Mouse (Mus musculus): ENCODE data around the gene Mcmbp. TPM values are rescaled to one million over a fixed set of nuclear protein-coding genes. Genes with fewer than 3 reads are reported as not detected.

Mcmbp gene
- total RNA-seq (2021): 10 to 100 TPM; 36.2 to 38.6 TPM
- long read RNA-seq, experiment 1, full-length matches to known transcripts: 45 of 56 reads
- long read RNA-seq, experiment 1, partial matches to known transcripts: 6 of 56 reads
- long read RNA-seq, experiment 1, other reads (novel, unspliced or antisense): 5 of 56 reads
- long read RNA-seq, experiment 2, full-length matches to known transcripts: 35 of 44 reads
- long read RNA-seq, experiment 2, partial matches to known transcripts: 4 of 44 reads
- long read RNA-seq, experiment 2, other reads (novel, unspliced or antisense): 5 of 44 reads

GRCm38 (mm10) chr7:128740334-128740733 lies at the start of gene Mcmbp:
Mcmbp (minus strand) TSS chr7:128740495.
- peak; percentile 98 to 99 for DNase-seq (ENCODE audit: low spot score in 2 of 2)

GRCm38 (mm10) chr7:128790045-128790444 lies 49.8 kb upstream of the Mcmbp start:
- no peak for DNase-seq (ENCODE audit: low spot score in 2 of 2)

- no peak for DNase-seq (ENCODE audit: low spot score in 2 of 2)
Measured at GRCm38 (mm10) chr7:128781846-128782245, 41.6 kb upstream of the Mcmbp start.

- peak in 1 of 2 experiments; percentile 26 for DNase-seq (ENCODE audit: low spot score in 2 of 2)
Measured at GRCm38 (mm10) chr7:128779305-128779704, 39.0 kb upstream of the Mcmbp start.

- no peak for DNase-seq (ENCODE audit: low spot score in 2 of 2)
Measured at GRCm38 (mm10) chr7:128777201-128777600, 36.9 kb upstream of the Mcmbp start.

- DNase-seq (ENCODE audit: low spot score in 2 of 2): no peak
Measured at GRCm38 (mm10) chr7:128766696-128767095, 26.4 kb upstream of the Mcmbp start.

- DNase-seq (ENCODE audit: low spot score in 2 of 2): no peak
Measured at GRCm38 (mm10) chr7:128758948-128759347, 18.7 kb upstream of the Mcmbp start.

GRCm38 (mm10) chr7:128755396-128755795 lies 15.1 kb upstream of the Mcmbp start:
- no peak for DNase-seq (ENCODE audit: low spot score in 2 of 2)

- DNase-seq (ENCODE audit: low spot score in 2 of 2): no peak
Measured at GRCm38 (mm10) chr7:128752012-128752411, 11.7 kb upstream of the Mcmbp start.

- no peak for DNase-seq (ENCODE audit: low spot score in 2 of 2)
Measured at GRCm38 (mm10) chr7:128750296-128750695, 10.0 kb upstream of the Mcmbp start.

GRCm38 (mm10) chr7:128748758-128749157 lies 8.5 kb upstream of the Mcmbp start:
- DNase-seq (ENCODE audit: low spot score in 2 of 2): peak; percentile 32 to 53

GRCm38 (mm10) chr7:128746151-128746550 lies 5.9 kb upstream of the Mcmbp start:
- DNase-seq (ENCODE audit: low spot score in 2 of 2): no peak

GRCm38 (mm10) chr7:128744684-128745485 lies 4.6 kb upstream of the Mcmbp start, which contains the start of gene Sec23ip:
Sec23ip (plus strand) TSS chr7:128744943.
- DNase-seq (ENCODE audit: low spot score in 2 of 2): peak; percentile 93 to 98

- DNase-seq (ENCODE audit: low spot score in 2 of 2): no peak
Measured at GRCm38 (mm10) chr7:128743898-128744297, 3.6 kb upstream of the Mcmbp start.

GRCm38 (mm10) chr7:128739462-128740277 lies 625 bp downstream of the Mcmbp start:
- peak; percentile 30 to 59 for DNase-seq (ENCODE audit: low spot score in 2 of 2)

GRCm38 (mm10) chr7:128739116-128739461 lies 1.2 kb downstream of the Mcmbp start:
- no peak for DNase-seq (ENCODE audit: low spot score in 2 of 2)

GRCm38 (mm10) chr7:128738041-128738440 lies 2.3 kb downstream of the Mcmbp start:
- DNase-seq (ENCODE audit: low spot score in 2 of 2): no peak

- no peak for DNase-seq (ENCODE audit: low spot score in 2 of 2)
Measured at GRCm38 (mm10) chr7:128731585-128731984, 8.7 kb downstream of the Mcmbp start.

- DNase-seq (ENCODE audit: low spot score in 2 of 2): no peak
Measured at GRCm38 (mm10) chr7:128728738-128729137, 11.6 kb downstream of the Mcmbp start.

GRCm38 (mm10) chr7:128727701-128728100 lies 12.6 kb downstream of the Mcmbp start:
- DNase-seq (ENCODE audit: low spot score in 2 of 2): no peak

GRCm38 (mm10) chr7:128726999-128727398 lies 13.3 kb downstream of the Mcmbp start:
- no peak for DNase-seq (ENCODE audit: low spot score in 2 of 2)

- no peak for DNase-seq (ENCODE audit: low spot score in 2 of 2)
Measured at GRCm38 (mm10) chr7:128725189-128725588, 15.1 kb downstream of the Mcmbp start.
